Mouse (Mus musculus) lung, embryonic 15.5 days (tissue): ENCODE measurements at regions not wholly inside any gene's neighbourhood (a gene's known extent, or its start where the extent isn't known, plus 50 kb on each side); places are given as distances from the start of the nearest gene placed in this dataset.
"Not testable (repeated sequence)": the region's sequence is repeated elsewhere in the genome, so short reads cannot be mapped to it uniquely, and the experiment has no call there.

Source experiments
- ATAC-seq: fragments of 200-750 bp; cut with Nextera tagmentation; 2 replicates; pipeline ENCODE4 v1.8.0; 2017; ENCODE audit warnings: moderate number of reproducible peaks, borderline replicate concordance; ENCODE audit not compliant: low FRiP score, low TSS enrichment; ENCODE audit errors: extremely low read depth
- H3K27ac ChIP-seq: fragments of 300-500 bp; sonication (generic); 2 replicates; pipeline ENCODE4 v1.5.1; 2015; ENCODE audit warnings: moderate library complexity, mild to moderate bottlenecking, inconsistent platforms
- H3K27me3 ChIP-seq: fragments of 300-500 bp; sonication (generic); 2 replicates; pipeline ENCODE4 v1.6.1; 2015; ENCODE audit warnings: inconsistent platforms
- H3K36me3 ChIP-seq: fragments of 300-500 bp; sonication (generic); 2 replicates; pipeline ENCODE4 v1.6.1; 2015; ENCODE audit warnings: inconsistent platforms
- H3K4me1 ChIP-seq: fragments of 300-500 bp; sonication (generic); 2 replicates; pipeline ENCODE4 v1.6.1; 2015; ENCODE audit warnings: inconsistent platforms
- H3K4me2 ChIP-seq: fragments of 300-500 bp; sonication (generic); 2 replicates; pipeline ENCODE4 v1.6.1; 2015; ENCODE audit warnings: inconsistent platforms, mild to moderate bottlenecking, moderate library complexity
- H3K4me3 ChIP-seq: fragments of 300-500 bp; sonication (generic); 2 replicates; pipeline ENCODE4 v1.5.1; 2015; ENCODE audit warnings: mild to moderate bottlenecking, inconsistent platforms
- H3K9ac ChIP-seq: fragments of 300-500 bp; sonication (generic); 2 replicates; pipeline ENCODE4 v1.6.1; 2015; ENCODE audit warnings: inconsistent platforms
- H3K9me3 ChIP-seq: fragments of 300-500 bp; sonication (generic); 2 replicates; pipeline ENCODE4 v1.6.1; 2016; ENCODE audit warnings: inconsistent platforms
- WGBS: fragments of 180-500 bp; shearing (Covaris S2); methylation state at CpG from one replicate; pipeline ENCODE4 v1.1.7; 2015; 5-methylcytosine and 5-hydroxymethylcytosine counted together

- Histone ChIP-seq H3K4me1 (peaks cover 8% of the 10 kb centered on the region), H3K27ac (no peak overlapping the region), H3K9me3 (no peaks in the 10 kb centered on the region), H3K9ac (no peak overlapping the region), H3K4me3 (no peak overlapping the region), H3K4me2 (no peak overlapping the region), H3K27me3 (no peaks in the 10 kb centered on the region), H3K36me3 (no peaks in the 10 kb centered on the region)
- 95% methylated on average over 1 of the region's 1 CpGs for WGBS
- no peak for ATAC-seq
Measured at GRCm38 (mm10) chr7:111897016-111897415, 117.2 kb upstream of the Galnt18 start.

GRCm38 (mm10) chr7:111896255-111896654, 116.5 kb upstream of the Galnt18 start:
- peaks cover 8% of the 10 kb centered on the region for H3K4me1 ChIP-seq
- H3K27me3 ChIP-seq = no peaks in the 10 kb centered on the region
- ATAC-seq = no peak
- H3K9ac ChIP-seq = no peak overlapping the region
- no peak overlapping the region for H3K4me2 ChIP-seq
- H3K9me3 ChIP-seq = no peaks in the 10 kb centered on the region
- H3K36me3 ChIP-seq = no peaks in the 10 kb centered on the region
- no peak overlapping the region for H3K4me3 ChIP-seq
- no peak overlapping the region for H3K27ac ChIP-seq
- WGBS = 52% methylated on average over 5 of the region's 5 CpGs

- no peak overlapping the region for H3K27ac ChIP-seq
- no peaks in the 10 kb centered on the region for H3K36me3 ChIP-seq
- ATAC-seq = no peak
- H3K9me3 ChIP-seq = no peaks in the 10 kb centered on the region
- H3K27me3 ChIP-seq = no peaks in the 10 kb centered on the region
- no peak overlapping the region for H3K9ac ChIP-seq
- H3K4me1 ChIP-seq = 0 out of 2 replicates have a peak, but pooled peaks cover 6% of the 10 kb centered on the region
- H3K4me3 ChIP-seq = no peak overlapping the region
- no peak overlapping the region for H3K4me2 ChIP-seq
- 76% methylated on average over 2 of the region's 2 CpGs for WGBS
Measured at GRCm38 (mm10) chr7:111882991-111883390, 103.2 kb upstream of the Galnt18 start.

- Histone ChIP-seq H3K36me3 (no peaks in the 10 kb centered on the region), H3K4me3 (no peak overlapping the region), H3K9ac (no peak overlapping the region), H3K4me1 (0 out of 2 replicates have a peak, but pooled peaks cover 6% of the 10 kb centered on the region), H3K9me3 (no peaks in the 10 kb centered on the region), H3K4me2 (no peak overlapping the region), H3K27ac (no peak overlapping the region), H3K27me3 (no peaks in the 10 kb centered on the region)
- WGBS = 54% methylated on average over 4 of the region's 4 CpGs
- no peak for ATAC-seq
Measured at GRCm38 (mm10) chr7:111880067-111880675, 100.4 kb upstream of the Galnt18 start.

GRCm38 (mm10) chr7:111877591-111877990, 97.8 kb upstream of the Galnt18 start:
- no peak overlapping the region for H3K4me3 ChIP-seq
- no peak for ATAC-seq
- no peak overlapping the region for H3K4me2 ChIP-seq
- H3K36me3 ChIP-seq = no peaks in the 10 kb centered on the region
- WGBS = 47% methylated on average over 1 of the region's 1 CpGs
- H3K9ac ChIP-seq = no peak overlapping the region
- no peak overlapping the region for H3K27ac ChIP-seq
- no peaks in the 10 kb centered on the region for H3K27me3 ChIP-seq
- H3K4me1 ChIP-seq = 0 out of 2 replicates have a peak, but pooled peaks cover 6% of the 10 kb centered on the region
- H3K9me3 ChIP-seq = no peaks in the 10 kb centered on the region

GRCm38 (mm10) chr7:111875949-111876348, 96.2 kb upstream of the Galnt18 start:
- 0 out of 2 replicates have a peak, but pooled peaks cover 6% of the 10 kb centered on the region for H3K4me1 ChIP-seq
- no peaks in the 10 kb centered on the region for H3K36me3 ChIP-seq
- H3K4me2 ChIP-seq = no peak overlapping the region
- no peaks in the 10 kb centered on the region for H3K27me3 ChIP-seq
- no peak overlapping the region for H3K4me3 ChIP-seq
- 69% methylated on average over 1 of the region's 1 CpGs for WGBS
- H3K9me3 ChIP-seq = no peaks in the 10 kb centered on the region
- H3K27ac ChIP-seq = no peak overlapping the region
- ATAC-seq = no peak
- no peak overlapping the region for H3K9ac ChIP-seq

GRCm38 (mm10) chr7:111869337-111869736, 89.6 kb upstream of the Galnt18 start:
- WGBS = 86% methylated on average over 6 of the region's 6 CpGs
- no peaks in the 10 kb centered on the region for H3K4me1 ChIP-seq
- H3K9me3 ChIP-seq = no peaks in the 10 kb centered on the region
- no peaks in the 10 kb centered on the region for H3K36me3 ChIP-seq
- H3K27ac ChIP-seq = no peak overlapping the region
- ATAC-seq = no peak
- H3K4me3 ChIP-seq = no peak overlapping the region
- H3K27me3 ChIP-seq = no peaks in the 10 kb centered on the region
- H3K4me2 ChIP-seq = no peak overlapping the region
- no peak overlapping the region for H3K9ac ChIP-seq

GRCm38 (mm10) chr7:111863035-111863434, 83.3 kb upstream of the Galnt18 start:
- Histone ChIP-seq H3K4me3 (no peak overlapping the region), H3K36me3 (no peaks in the 10 kb centered on the region), H3K4me2 (no peak overlapping the region), H3K4me1 (no peaks in the 10 kb centered on the region), H3K27me3 (no peaks in the 10 kb centered on the region), H3K27ac (no peak overlapping the region), H3K9ac (no peak overlapping the region), H3K9me3 (no peaks in the 10 kb centered on the region)
- ATAC-seq = no peak
- WGBS = 52% methylated on average over 8 of the region's 8 CpGs

GRCm38 (mm10) chr7:111858291-111858690, 78.5 kb upstream of the Galnt18 start:
- 79% methylated on average over 8 of the region's 8 CpGs for WGBS
- not testable (repeated sequence) for H3K4me2 ChIP-seq, H3K9me3 ChIP-seq, H3K4me3 ChIP-seq, H3K4me1 ChIP-seq, H3K27me3 ChIP-seq, H3K27ac ChIP-seq, ATAC-seq, H3K36me3 ChIP-seq, H3K9ac ChIP-seq

- no peaks in the 10 kb centered on the region for H3K36me3 ChIP-seq
- H3K27me3 ChIP-seq = no peaks in the 10 kb centered on the region
- no peaks in the 10 kb centered on the region for H3K9me3 ChIP-seq
- no peaks in the 10 kb centered on the region for H3K4me1 ChIP-seq
- no peak overlapping the region for H3K9ac ChIP-seq
- 60% methylated on average over 5 of the region's 5 CpGs for WGBS
- no peak overlapping the region for H3K4me3 ChIP-seq
- H3K27ac ChIP-seq = no peak overlapping the region
- no peak overlapping the region for H3K4me2 ChIP-seq
- no peak for ATAC-seq
Measured at GRCm38 (mm10) chr7:111856977-111857376, 77.2 kb upstream of the Galnt18 start.

GRCm38 (mm10) chr7:111855309-111855708, 75.5 kb upstream of the Galnt18 start:
- Histone ChIP-seq H3K4me3 (no peak overlapping the region), H3K27ac (no peak overlapping the region), H3K36me3 (no peaks in the 10 kb centered on the region), H3K4me1 (no peaks in the 10 kb centered on the region), H3K27me3 (no peaks in the 10 kb centered on the region), H3K4me2 (no peak overlapping the region), H3K9ac (no peak overlapping the region), H3K9me3 (no peaks in the 10 kb centered on the region)
- WGBS = 74% methylated on average over 3 of the region's 3 CpGs
- no peak for ATAC-seq

GRCm38 (mm10) chr7:111846417-111846816, 66.6 kb upstream of the Galnt18 start:
- no peaks in the 10 kb centered on the region for H3K27me3 ChIP-seq
- no peaks in the 10 kb centered on the region for H3K4me1 ChIP-seq
- H3K9me3 ChIP-seq = no peaks in the 10 kb centered on the region
- WGBS = 47% methylated on average over 1 of the region's 1 CpGs
- H3K27ac ChIP-seq = no peak overlapping the region
- no peak for ATAC-seq
- no peaks in the 10 kb centered on the region for H3K36me3 ChIP-seq
- no peak overlapping the region for H3K9ac ChIP-seq
- no peak overlapping the region for H3K4me2 ChIP-seq
- no peak overlapping the region for H3K4me3 ChIP-seq

- 84% methylated on average over 4 of the region's 4 CpGs for WGBS
Measured at GRCm38 (mm10) chr7:111843715-111844114, 63.9 kb upstream of the Galnt18 start.

More at GRCm38 (mm10) chr7:111843715-111844114, 63.9 kb upstream of the Galnt18 start:
- no peak overlapping the region for H3K9ac ChIP-seq
- H3K27ac ChIP-seq = no peak overlapping the region
- no peak overlapping the region for H3K4me3 ChIP-seq
- no peak for ATAC-seq
- H3K9me3 ChIP-seq = no peaks in the 10 kb centered on the region
- no peaks in the 10 kb centered on the region for H3K27me3 ChIP-seq
- H3K4me1 ChIP-seq = no peaks in the 10 kb centered on the region
- no peak overlapping the region for H3K4me2 ChIP-seq
- H3K36me3 ChIP-seq = no peaks in the 10 kb centered on the region
